Mouse (Mus musculus): ENCODE measurements around the gene Acrbp. TPM values are rescaled to one million over a fixed set of nuclear protein-coding genes. Genes with fewer than 3 reads are reported as not detected.

The Acrbp gene
- polyA plus RNA-seq, 1 experiment from 2014 or later = 15.4 TPM

- 92% methylated on average over 7 of the region's 7 CpGs for WGBS
- no peak for ATAC-seq (replicated peaks; ENCODE audit: low FRiP score)
- no peak overlapping the region for H3K27ac ChIP-seq
- H3K9me3 ChIP-seq (replicated peaks) = no peaks in the 10 kb centered on the region
- H3K4me2 ChIP-seq = no peak overlapping the region
- no peaks in the 10 kb centered on the region for H3K4me1 ChIP-seq
- no peak overlapping the region for H3K4me3 ChIP-seq (replicated peaks)
- H3K27me3 ChIP-seq = no peaks in the 10 kb centered on the region
- H3K9ac ChIP-seq = no peak overlapping the region
- peaks cover 98% of the 10 kb centered on the region for H3K36me3 ChIP-seq
These were observed 61.4 kb downstream of the Acrbp start for GRCm38 (mm10) chr6:125110927-125111326.

GRCm38 (mm10) chr6:125112553-125112952 lies 63.1 kb downstream of the Acrbp start:
- no peak for ATAC-seq (replicated peaks; ENCODE audit: low FRiP score)
- Histone ChIP-seq H3K4me2 (no peak overlapping the region), H3K9ac (no peak overlapping the region), H3K4me1 (no peaks in the 10 kb centered on the region), H3K27me3 (no peaks in the 10 kb centered on the region), H3K4me3 (replicated peaks) (no peak overlapping the region), H3K27ac (no peak overlapping the region), H3K36me3 (peaks cover 98% of the 10 kb centered on the region), H3K9me3 (replicated peaks) (no peaks in the 10 kb centered on the region)
- 93% methylated on average over 11 of the region's 11 CpGs for WGBS

Small RNAs within 50 kb of the gene (microRNA-seq; reads per million reads assigned to microRNA genes)
- not detected for gene Mir7045

Other genes starting within 250 kb of the Acrbp start
- 15.3 and 18.2 TPM in 2 replicates for gene Spsb2, start 241.0 kb upstream of the Acrbp start, polyA plus RNA-seq (2015; fragmentation: Nextera tagmentation; extraction: Ambion mirVana)
- gene Tpi1, start 235.4 kb upstream of the Acrbp start, polyA plus RNA-seq (2015; fragmentation: Nextera tagmentation; extraction: Ambion mirVana) = 717 and 755 TPM in 2 replicates
- gene Usp5, start 220.2 kb upstream of the Acrbp start, polyA plus RNA-seq (2015; fragmentation: Nextera tagmentation; extraction: Ambion mirVana) = 149 and 175 TPM in 2 replicates
- 178 and 185 TPM in 2 replicates for gene Cdca3, start 220.1 kb upstream of the Acrbp start, polyA plus RNA-seq (2015; fragmentation: Nextera tagmentation; extraction: Ambion mirVana)
- 1.1 and 2.9 TPM in 2 replicates for gene Gnb3, start 209.4 kb upstream of the Acrbp start, polyA plus RNA-seq (2015; fragmentation: Nextera tagmentation; extraction: Ambion mirVana)
- 23.7 and 28.6 TPM in 2 replicates for gene P3h3, start 191.9 kb upstream of the Acrbp start, polyA plus RNA-seq (2015; fragmentation: Nextera tagmentation; extraction: Ambion mirVana)
- gene Gpr162, start 185.7 kb upstream of the Acrbp start, polyA plus RNA-seq (2015; fragmentation: Nextera tagmentation; extraction: Ambion mirVana) = 1.2 and 1.6 TPM in 2 replicates
- gene Cd4, start 161.5 kb upstream of the Acrbp start, polyA plus RNA-seq (2015; fragmentation: Nextera tagmentation; extraction: Ambion mirVana) = 0.06 and 0.26 TPM in 2 replicates
- gene Lag3, start 138.0 kb upstream of the Acrbp start, polyA plus RNA-seq (2015; fragmentation: Nextera tagmentation; extraction: Ambion mirVana) = 1.7 and 1.8 TPM in 2 replicates
- 320 TPM in 2 replicates for gene Ptms, start 129.6 kb upstream of the Acrbp start, polyA plus RNA-seq (2015; fragmentation: Nextera tagmentation; extraction: Ambion mirVana)
- gene Mlf2, start 118.3 kb upstream of the Acrbp start, polyA plus RNA-seq (2015; fragmentation: Nextera tagmentation; extraction: Ambion mirVana) = 357 and 385 TPM in 2 replicates
- gene Cops7a, start 84.2 kb upstream of the Acrbp start, polyA plus RNA-seq (2015; fragmentation: Nextera tagmentation; extraction: Ambion mirVana) = 163 and 164 TPM in 2 replicates
- 1.4 and 3.1 TPM in 2 replicates for gene Pianp, start 53.0 kb upstream of the Acrbp start, polyA plus RNA-seq (2015; fragmentation: Nextera tagmentation; extraction: Ambion mirVana)
- gene Zfp384, start 40.5 kb upstream of the Acrbp start, polyA plus RNA-seq (2015; fragmentation: Nextera tagmentation; extraction: Ambion mirVana) = 16.1 and 17.8 TPM in 2 replicates
- 135 and 138 TPM in 2 replicates for gene Ing4, start 9.9 kb upstream of the Acrbp start, polyA plus RNA-seq (2015; fragmentation: Nextera tagmentation; extraction: Ambion mirVana)
- gene Lpar5, start 18.2 kb downstream of the Acrbp start, polyA plus RNA-seq (2015; fragmentation: Nextera tagmentation; extraction: Ambion mirVana) = 0.33 and 0.55 TPM in 2 replicates
- 99.2 and 100 TPM in 2 replicates for gene Chd4, start 46.3 kb downstream of the Acrbp start, polyA plus RNA-seq (2015; fragmentation: Nextera tagmentation; extraction: Ambion mirVana)
- 65.0 and 69.0 TPM in 2 replicates for gene Nop2, start 82.2 kb downstream of the Acrbp start, polyA plus RNA-seq (2015; fragmentation: Nextera tagmentation; extraction: Ambion mirVana)
- gene Iffo1, start 95.6 kb downstream of the Acrbp start, polyA plus RNA-seq (2015; fragmentation: Nextera tagmentation; extraction: Ambion mirVana) = 9.6 and 10.4 TPM in 2 replicates
- gene Gapdh, start 116.8 kb downstream of the Acrbp start, polyA plus RNA-seq (2015; fragmentation: Nextera tagmentation; extraction: Ambion mirVana) = 2,116 and 2,124 TPM in 2 replicates
- gene Ncapd2, start 142.0 kb downstream of the Acrbp start, polyA plus RNA-seq (2015; fragmentation: Nextera tagmentation; extraction: Ambion mirVana) = 141 and 151 TPM in 2 replicates
- gene Mrpl51, start 142.1 kb downstream of the Acrbp start, polyA plus RNA-seq (2015; fragmentation: Nextera tagmentation; extraction: Ambion mirVana) = 220 and 238 TPM in 2 replicates
- gene Vamp1, start 165.9 kb downstream of the Acrbp start, polyA plus RNA-seq (2015; fragmentation: Nextera tagmentation; extraction: Ambion mirVana) = 6.5 and 6.7 TPM in 2 replicates
- 5.4 and 6.1 TPM in 2 replicates for gene Tapbpl, start 182.2 kb downstream of the Acrbp start, polyA plus RNA-seq (2015; fragmentation: Nextera tagmentation; extraction: Ambion mirVana)
- gene Cd27, start 187.3 kb downstream of the Acrbp start, polyA plus RNA-seq (2015; fragmentation: Nextera tagmentation; extraction: Ambion mirVana) = 1.8 and 2.8 TPM in 2 replicates
- gene Tuba3a, start 236.4 kb downstream of the Acrbp start, polyA plus RNA-seq (2015; fragmentation: Nextera tagmentation; extraction: Ambion mirVana) = 0.19 and 0.24 TPM in 2 replicates